Mouse (Mus musculus): Measurements from ENCODE around the gene Stim1.
A peak's percentile ranks its signal among the peaks of the same experiment; 100 is the strongest.
"Not testable (repeated sequence)": the region's sequence is repeated elsewhere in the genome, so short reads cannot be mapped to it uniquely, and the experiment has no call there.

Stim1 gene

GRCm38 (mm10) chr7:102249896-102250630 is 17.5 kb upstream of the Stim1 start:
- DNase-seq, result peak; percentile 80 to 85

DNA sequence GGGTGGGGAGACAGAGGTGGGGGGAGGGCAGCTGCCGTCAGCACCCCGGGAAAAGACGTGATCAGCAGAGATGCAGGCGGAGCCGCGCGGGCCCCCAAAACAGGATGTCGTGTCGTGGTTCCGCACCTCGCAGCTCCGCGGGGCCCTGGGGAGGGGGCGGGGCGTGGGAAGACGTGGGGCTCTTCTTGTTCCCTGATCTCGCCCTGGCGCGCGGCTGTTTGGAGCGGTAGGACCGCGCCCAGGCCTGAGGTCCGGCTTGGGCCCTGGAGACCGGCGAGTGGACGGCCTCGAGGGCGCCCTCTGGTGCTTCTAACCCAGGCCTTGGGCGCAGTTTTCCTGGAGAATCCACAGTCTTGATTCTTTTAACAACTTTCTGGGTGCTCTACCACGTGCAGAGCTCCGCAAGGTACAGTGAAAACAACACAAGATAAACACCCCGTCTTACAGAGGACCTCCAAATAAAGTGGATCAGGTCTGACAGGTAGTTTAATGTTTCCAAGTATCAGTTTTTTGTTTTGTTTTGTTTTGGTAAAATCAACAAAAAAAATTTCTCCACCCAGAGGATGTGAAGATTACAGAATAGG is 16.9 kb upstream of the Stim1 start:
- peak; percentile 93 to 95 for DNase-seq

GRCm38 (mm10) chr7:102253631-102254030 is 14.0 kb upstream of the Stim1 start:
- DNase-seq, result no peak

GRCm38 (mm10) chr7:102255954-102256353 is 11.7 kb upstream of the Stim1 start, which contains the start of gene Rhog:
Gene Rhog, minus strand, starts transcription at chr7:102256054.
- no peak for DNase-seq

DNA sequence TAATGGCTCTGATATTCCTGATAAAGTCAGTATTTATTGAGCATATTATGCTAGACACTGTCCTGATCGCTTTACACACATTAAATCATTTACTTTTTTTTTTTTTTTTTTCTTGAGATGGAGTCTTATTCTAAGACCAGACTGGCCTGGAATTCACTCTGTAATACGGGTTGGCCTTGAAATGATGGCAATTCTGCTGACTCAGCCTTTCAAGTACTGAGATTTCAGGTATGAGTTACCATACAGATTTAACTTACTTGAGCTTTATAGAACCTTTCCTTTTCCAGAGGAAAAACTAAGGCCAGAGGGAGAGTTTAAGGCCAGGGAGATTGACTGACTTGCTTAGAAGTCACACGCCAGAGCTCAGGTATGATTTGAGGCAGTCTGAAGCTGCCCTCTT is 11.0 kb upstream of the Stim1 start:
- DNase-seq, result no peak

GRCm38 (mm10) chr7:102258189-102258588 is 9.4 kb upstream of the Stim1 start:
- DNase-seq, result peak; percentile 79 to 90

DNA sequence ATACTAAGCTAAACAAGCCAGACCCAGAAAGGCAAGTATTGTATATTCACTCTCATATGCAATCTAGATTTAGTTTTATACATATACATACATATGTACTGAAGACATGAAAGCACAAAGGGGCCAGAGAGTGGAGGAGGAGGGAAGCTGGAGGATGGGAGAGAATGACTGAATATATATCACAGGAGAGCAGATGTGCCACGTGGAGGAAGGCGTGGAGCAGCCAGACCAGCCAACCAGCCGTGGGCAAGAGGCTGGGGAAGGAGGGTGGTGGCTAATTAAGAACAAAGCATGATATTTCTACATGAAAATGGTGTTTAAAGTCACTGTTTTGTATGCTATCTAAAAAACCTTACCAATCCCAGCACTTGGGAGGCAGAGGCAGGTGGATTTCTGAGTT is 8.9 kb upstream of the Stim1 start:
- no peak for DNase-seq

DNA sequence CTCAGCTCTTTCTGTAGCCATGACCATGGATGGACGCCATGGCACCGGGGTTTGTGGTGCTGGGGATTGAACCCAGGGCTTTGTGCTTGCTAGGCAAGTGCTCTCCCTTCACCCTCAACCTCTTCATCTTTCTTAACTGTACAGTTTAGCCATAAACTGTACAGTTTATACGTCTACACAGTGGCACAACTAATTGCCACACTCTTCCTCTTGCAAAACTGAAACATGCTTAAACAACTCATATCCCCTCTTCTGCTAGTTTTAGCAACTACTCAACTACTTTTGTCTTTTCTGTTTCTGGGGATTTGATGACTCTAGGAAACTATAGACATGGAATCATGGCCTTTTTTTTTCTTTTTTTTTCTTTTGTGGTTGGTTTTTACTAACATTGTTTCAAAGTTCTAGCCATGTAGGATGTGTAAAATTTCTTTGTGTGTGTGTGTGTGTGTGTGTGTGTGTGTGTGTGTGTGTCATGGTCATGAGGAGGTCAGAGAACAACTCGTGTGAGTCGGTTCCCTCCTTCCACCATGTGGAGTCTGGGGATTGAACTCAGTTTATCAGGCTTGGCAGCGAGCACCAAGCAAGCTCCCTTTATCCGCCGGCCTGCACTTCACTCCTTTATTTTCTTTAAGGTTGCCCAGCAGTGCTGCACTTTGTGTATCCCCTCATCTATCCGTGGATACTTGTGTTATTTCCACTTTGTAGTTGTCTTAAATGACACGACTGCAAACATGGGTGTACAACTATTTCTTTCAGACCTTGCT is 7.7 kb upstream of the Stim1 start:
- no peak for DNase-seq

DNA sequence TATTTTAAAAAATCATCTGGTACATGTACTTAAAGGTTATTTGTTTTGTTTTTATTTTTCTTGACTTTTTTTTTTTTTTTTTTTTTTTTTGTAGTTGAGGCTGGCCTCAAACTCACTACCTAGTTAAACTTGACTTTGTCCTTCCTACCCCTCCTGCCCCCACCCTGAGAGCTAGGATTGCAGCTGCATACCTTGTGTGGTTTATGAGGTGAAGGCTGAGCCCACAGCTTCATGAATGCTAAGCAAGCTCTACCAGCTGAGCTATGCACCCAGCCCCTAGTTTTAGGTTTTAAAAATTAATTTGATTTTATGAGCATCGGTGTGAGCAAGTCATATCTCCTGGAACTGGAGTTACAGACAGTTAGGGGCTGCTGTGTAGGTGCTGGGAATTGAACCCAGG is 7.1 kb upstream of the Stim1 start:
- no peak for DNase-seq

GRCm38 (mm10) chr7:102263020-102263419 is 4.6 kb upstream of the Stim1 start:
- no peak for DNase-seq

DNA sequence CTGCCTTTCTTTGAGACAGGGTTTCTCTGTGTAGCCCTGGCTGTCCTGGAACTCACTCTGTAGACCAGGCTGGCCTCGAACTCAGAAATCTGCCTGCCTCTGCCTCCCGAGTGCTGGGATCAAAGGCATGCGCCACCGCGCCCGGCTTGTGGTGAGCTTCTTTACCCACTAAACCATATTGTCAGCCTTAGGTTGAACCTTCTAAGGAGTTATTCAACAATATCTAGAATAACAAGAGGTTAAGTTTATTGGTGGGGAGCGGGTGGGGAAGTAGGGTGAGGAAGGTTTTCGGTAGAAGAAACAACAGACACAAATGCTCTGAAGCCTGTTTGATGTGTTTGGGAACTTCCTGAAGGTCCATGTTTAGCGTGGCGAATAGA is 1.6 kb upstream of the Stim1 start:
- DNase-seq, result not testable (repeated sequence)

- no peak for DNase-seq
Measured at GRCm38 (mm10) chr7:102266401-102267042, 1.1 kb upstream of the Stim1 start.

DNA sequence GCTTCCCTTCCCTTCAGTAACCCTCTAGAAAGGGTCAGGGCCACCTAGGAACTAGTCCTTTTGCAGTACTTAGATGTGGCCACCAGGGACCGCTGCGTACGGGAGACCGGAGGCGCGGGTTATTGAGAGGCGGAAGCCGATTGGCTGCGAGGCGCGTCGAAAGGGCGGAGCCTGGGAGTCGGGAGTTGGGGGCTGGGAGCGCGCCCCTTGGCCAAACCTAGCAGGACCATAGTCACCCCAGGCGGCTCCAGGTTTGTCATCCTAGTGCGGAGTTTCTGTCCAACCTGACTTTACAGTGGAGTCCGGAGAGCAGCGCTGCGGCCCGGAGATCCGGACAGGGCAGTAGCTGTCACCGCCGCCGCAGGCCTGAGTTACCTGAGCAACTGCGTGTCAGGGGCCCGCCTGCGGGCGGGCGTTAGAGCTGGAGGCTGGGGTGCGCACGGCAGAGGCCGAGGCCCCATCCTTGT is 460 bp upstream of the Stim1 start:
- DNase-seq, result peak; percentile 98

GRCm38 (mm10) chr7:102268395-102268748 is 766 bp downstream of the Stim1 start:
- DNase-seq, result no peak

DNA sequence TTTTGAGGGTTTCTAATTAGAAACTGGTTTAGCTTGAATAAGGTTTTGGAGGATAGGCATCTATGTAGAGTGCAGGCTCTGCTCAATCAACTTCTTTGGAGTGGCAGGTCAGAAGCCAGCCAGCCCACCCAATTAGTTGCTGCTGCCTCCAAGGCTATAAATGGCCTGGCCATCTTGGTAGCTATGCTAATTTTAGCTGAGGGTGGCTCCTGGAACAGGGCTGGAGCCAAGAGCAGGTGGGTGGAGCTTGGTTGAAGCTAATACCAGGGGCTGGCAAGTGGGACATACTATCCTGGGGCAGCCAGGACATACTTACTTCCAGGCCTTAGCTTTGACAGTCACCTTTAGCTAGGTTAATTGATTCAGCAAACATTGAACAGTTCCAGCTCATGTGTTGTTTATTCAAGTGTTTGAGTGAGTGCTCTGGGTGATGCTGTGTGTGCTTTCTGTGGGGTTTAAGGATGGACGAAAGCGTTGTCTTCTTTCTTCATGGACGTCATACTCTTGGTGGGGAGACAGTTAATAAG is 4.9 kb downstream of the Stim1 start:
- DNase-seq, result peak; percentile 27 to 53

GRCm38 (mm10) chr7:102281403-102281802 is 13.8 kb downstream of the Stim1 start:
- DNase-seq, result no peak

- DNase-seq, result peak in 1 of 2 experiments; percentile 13
Measured at GRCm38 (mm10) chr7:102282261-102282660, 14.7 kb downstream of the Stim1 start.

- DNase-seq, result no peak
Measured at GRCm38 (mm10) chr7:102289466-102289865, 21.9 kb downstream of the Stim1 start.

GRCm38 (mm10) chr7:102292228-102292627 is 24.6 kb downstream of the Stim1 start:
- DNase-seq, result no peak

GRCm38 (mm10) chr7:102293234-102293633 is 25.6 kb downstream of the Stim1 start:
- DNase-seq, result no peak

DNA sequence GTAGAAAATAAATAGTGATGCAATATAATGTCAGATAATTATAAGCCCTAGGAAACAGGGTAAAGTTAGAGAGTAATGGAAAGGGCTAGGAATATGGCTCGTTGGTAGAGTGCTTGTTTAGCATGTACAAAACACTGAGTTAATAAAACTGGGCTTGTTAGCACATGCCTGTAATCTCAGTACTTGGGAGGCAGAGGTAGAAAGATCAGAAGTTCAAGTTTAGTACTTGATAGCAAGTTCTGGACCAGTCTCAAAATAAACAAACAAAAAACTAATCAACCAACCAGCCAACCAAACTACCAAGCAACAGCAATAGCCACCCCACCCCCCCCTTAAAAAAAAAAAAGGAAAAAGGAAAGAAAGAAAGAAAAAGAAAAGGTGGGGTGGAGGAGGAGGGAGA is 33.2 kb downstream of the Stim1 start:
- DNase-seq, result no peak

GRCm38 (mm10) chr7:102302471-102302870 is 34.9 kb downstream of the Stim1 start:
- DNase-seq, result no peak

DNA sequence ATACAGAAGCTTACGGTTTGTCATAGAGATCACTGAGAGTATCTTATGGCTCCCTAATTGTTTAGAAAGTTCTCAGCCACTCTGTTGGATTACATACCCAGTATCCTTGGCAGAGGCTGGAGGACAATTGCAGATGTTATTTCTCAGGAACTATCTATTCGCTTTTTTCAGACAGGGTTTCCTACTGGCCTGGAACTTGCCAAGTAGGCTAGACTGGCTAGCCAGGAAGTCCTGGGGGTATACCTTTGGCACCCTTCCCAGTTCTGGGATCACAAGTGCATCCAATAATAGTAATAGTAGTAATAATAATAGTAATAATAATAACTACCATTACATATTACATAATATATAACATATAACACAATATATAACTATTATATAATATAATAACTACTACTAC is 38.0 kb downstream of the Stim1 start:
- DNase-seq, result no peak

Data from cerebellum, postnatal 25 days (tissue).